ENCODE assay signal across 8 mouse cellular contexts in genomic region chr15:78174887-78175245, GRCm38 (mm10). TPM values are rescaled to one million over a fixed set of nuclear protein-coding genes. Genes with fewer than 3 reads are reported as not detected.
DNase-seq lines count a peak whose midpoint lies in the region; ATAC-seq and TF ChIP-seq lines count a peak whose summit lies in the region.

No protein-coding gene starts in this region.

- H3K9me3 ChIP-seq in forebrain, embryonic 15.5 days: no peaks in the 10 kb centered on the region
- no peaks in the 10 kb centered on the region for H3K9me3 ChIP-seq in liver, embryonic 14.5 days (ENCODE audit: control insufficient read depth, low read length)

- peaks cover 32% of the 10 kb centered on the region for H3K4me1 ChIP-seq in forebrain, embryonic 15.5 days
- peaks cover 18 to 20% of the 10 kb centered on the region in 2 experiments for H3K4me1 ChIP-seq in liver, embryonic 14.5 days (replicated peaks; ENCODE audit: control insufficient read depth in 2 of 2, insufficient read depth in 2 of 2, low read length in 1 of 2)

- H3ac ChIP-seq in C2C12 (ENCODE audit: control insufficient read depth, insufficient read length, low read depth): no peak overlapping the region

- no peaks in the 10 kb centered on the region for H3K79me2 ChIP-seq in C2C12 (ENCODE audit: control insufficient read depth, insufficient read depth)

- no peaks in the 10 kb centered on the region for H3K36me3 ChIP-seq in C2C12 (ENCODE audit: control insufficient read depth, insufficient read depth)
- H3K36me3 ChIP-seq in forebrain, embryonic 15.5 days: no peaks in the 10 kb centered on the region
- H3K36me3 ChIP-seq in liver, embryonic 14.5 days (replicated peaks; ENCODE audit: control insufficient read depth, insufficient read depth, low read depth): no peaks in the 10 kb centered on the region

- ATAC-seq in forebrain, embryonic 15.5 days (replicated peaks): no peak
- ATAC-seq in liver, embryonic 14.5 days (ENCODE audit: insufficient read depth): no peak

- no peak for DNase-seq in gastrocnemius, adult 2 months
- no peak for DNase-seq in gastrocnemius, adult 18-20 months (ENCODE audit: low spot score)
- no peak for DNase-seq in liver, embryonic 14.5 days (ENCODE audit: low read depth in 3 of 3, low spot score in 3 of 3)
- DNase-seq in urinary bladder, postnatal 25 days (ENCODE audit: low spot score): no peak
- DNase-seq in cerebellum, postnatal 4 days (ENCODE audit: low spot score in 2 of 2): no peak
- no peak for DNase-seq in left cerebral cortex, adult 8-10 months (ENCODE audit: low spot score in 2 of 2)

- H3K79me3 ChIP-seq in C2C12 (ENCODE audit: low read depth): no peaks in the 10 kb centered on the region

- intact Hi-C loops in gastrocnemius, adult 2 months (cut with DNase I): loop anchor here (5.0 to 10.0 kb wide), 4 partner anchors 147 to 208 kb away; no protein-coding TSS in a partner anchor

- no peak for TF ChIP-seq CTCF in gastrocnemius, adult 2 months (IDR thresholded peaks at IDR 0.05)
- no peak for TF ChIP-seq CTCF in C2C12 (IDR thresholded peaks at IDR 0.05; ENCODE audit: control insufficient read depth, insufficient read depth, insufficient read length)
- TF ChIP-seq CTCF in liver, embryonic 14.5 days (IDR thresholded peaks at IDR 0.05; ENCODE audit: low read depth): no peak

- peaks cover 10% of the 10 kb centered on the region for H3K27me3 ChIP-seq in C2C12 (ENCODE audit: control insufficient read depth, insufficient read depth, insufficient read length)
- H3K27me3 ChIP-seq in forebrain, embryonic 15.5 days: no peaks in the 10 kb centered on the region
- no peaks in the 10 kb centered on the region for H3K27me3 ChIP-seq in liver, embryonic 14.5 days (ENCODE audit: control insufficient read depth, insufficient read depth, low read length)

- peak overlapping the region; percentile 86 for H3K4me3 ChIP-seq in gastrocnemius, adult 2 months
- peak overlapping the region; percentile 27 for H3K4me3 ChIP-seq in C2C12 (ENCODE audit: insufficient read depth, poor library complexity, severe bottlenecking)
- H3K4me3 ChIP-seq in forebrain, embryonic 15.5 days: peak overlapping the region; percentile 38
- H3K4me3 ChIP-seq in liver, embryonic 14.5 days (ENCODE audit: insufficient read depth in 1 of 2, low read depth in 2 of 2, low read length in 2 of 2): peak overlapping the region; percentile 55 to 70

- WGBS in forebrain, embryonic 15.5 days: 75% methylated on average over 6 of the region's 6 CpGs
- WGBS in liver, embryonic 14.5 days (ENCODE audit: insufficient replicate concordance): 71% methylated on average over 6 of the region's 6 CpGs

- TF ChIP-seq EP300 in liver, embryonic 14.5 days (IDR thresholded peaks at IDR 0.05; ENCODE audit: low read depth): no peak

- H3K9ac ChIP-seq in forebrain, embryonic 15.5 days (replicated peaks): peak overlapping the region; percentile 46
- H3K9ac ChIP-seq in liver, embryonic 14.5 days (replicated peaks): peak overlapping the region; percentile 69

- H3K4me2 ChIP-seq in forebrain, embryonic 15.5 days (replicated peaks): peak overlapping the region; percentile 43
- peak overlapping the region; percentile 93 for H3K4me2 ChIP-seq in liver, embryonic 14.5 days (ENCODE audit: low read depth)

- peak overlapping the region; percentile 90 for H3K27ac ChIP-seq in gastrocnemius, adult 2 months
- H3K27ac ChIP-seq in forebrain, embryonic 15.5 days (replicated peaks): peak overlapping the region; percentile 85
- peak overlapping the region; percentile 25; the same call in 1 of the 2 replicates for H3K27ac ChIP-seq in liver, embryonic 14.5 days

TF ChIP-seq in C2C12, 6 proteins besides CTCF, POLR2A, EP300 and RAD21:
- no peak for TF ChIP-seq USF1 (IDR thresholded peaks at IDR 0.05; ENCODE audit: low read depth)
- TF ChIP-seq FOSL1 (IDR thresholded peaks at IDR 0.05; ENCODE audit: insufficient read depth, low read length, poor library complexity, severe bottlenecking): no peak
- TF ChIP-seq MYOG (IDR thresholded peaks at IDR 0.05; ENCODE audit: control insufficient read depth, extremely low read depth, insufficient read length): no peak
- TF ChIP-seq CEBPB (IDR thresholded peaks at IDR 0.05; ENCODE audit: low read depth): no peak
- TF ChIP-seq MYOD1 (IDR thresholded peaks at IDR 0.05; ENCODE audit: control insufficient read depth, insufficient read length, low read depth): no peak
- no peak for TF ChIP-seq MAX (IDR thresholded peaks at IDR 0.05)

RNA-seq across cellular contexts. Expression of gene Ift27, which starts 1.0 kb away (rescaled TPM):
- total RNA-seq in gastrocnemius, adult 2 months (2021): 10 to 100 TPM; 11.7 to 16.0 TPM
- total RNA-seq in gastrocnemius, adult 18-20 months (2021): 10 to 100 TPM; 11.5 to 16.6 TPM
- polyA plus RNA-seq in C2C12 (2012; fragmentation: generic; extraction: Trizol): 34.5 TPM
- 118 and 120 TPM in 2 replicates for polyA plus RNA-seq in forebrain, embryonic 15.5 days (2015; fragmentation: Nextera tagmentation; extraction: Ambion mirVana)
- polyA plus RNA-seq in liver, embryonic 14.5 days (2012; rRNA removed): 11.0 and 13.5 TPM in 2 replicates
- 37.8 and 40.8 TPM in 2 replicates for polyA plus RNA-seq in liver, embryonic 14.5 days (2014; fragmentation: Nextera tagmentation; extraction: Ambion mirVana)
- total RNA-seq in left cerebral cortex, adult 8-10 months (2022): 10 to 100 TPM; 30.6 to 34.2 (median 31.9) TPM

RNA-seq across cellular contexts. Expression of gene Pvalb, which starts 31.3 kb away (rescaled TPM):
- total RNA-seq in gastrocnemius, adult 2 months (2021): over 10,000 TPM in 1 of 2 experiments, 1,000 to 10,000 TPM in 1; 9,151 to 16,547 TPM
- over 10,000 TPM; 13,440 to 14,162 TPM for total RNA-seq in gastrocnemius, adult 18-20 months (2021)
- 0.06 TPM for polyA plus RNA-seq in C2C12 (2012; fragmentation: generic; extraction: Trizol)
- polyA plus RNA-seq in forebrain, embryonic 15.5 days (2015; fragmentation: Nextera tagmentation; extraction: Ambion mirVana): not detected in 2 replicates
- polyA plus RNA-seq in liver, embryonic 14.5 days (2012; rRNA removed): not detected in 2 replicates
- not detected in 2 replicates for polyA plus RNA-seq in liver, embryonic 14.5 days (2014; fragmentation: Nextera tagmentation; extraction: Ambion mirVana)
- 100 to 1,000 TPM; 101 to 113 (median 102) TPM for total RNA-seq in left cerebral cortex, adult 8-10 months (2022)

RNA-seq across cellular contexts. Expression of gene Cacng2, which starts 55.0 kb away (rescaled TPM):
- total RNA-seq in gastrocnemius, adult 2 months (2021): not detected
- not detected for total RNA-seq in gastrocnemius, adult 18-20 months (2021)
- polyA plus RNA-seq in C2C12 (2012; fragmentation: generic; extraction: Trizol): 0.02 TPM
- 7.0 and 7.6 TPM in 2 replicates for polyA plus RNA-seq in forebrain, embryonic 15.5 days (2015; fragmentation: Nextera tagmentation; extraction: Ambion mirVana)
- polyA plus RNA-seq in liver, embryonic 14.5 days (2012; rRNA removed): 0.01 TPM in 1 of 2 replicates, not detected in the other
- polyA plus RNA-seq in liver, embryonic 14.5 days (2014; fragmentation: Nextera tagmentation; extraction: Ambion mirVana): not detected in 2 replicates
- total RNA-seq in left cerebral cortex, adult 8-10 months (2022): 10 to 100 TPM; 45.3 to 47.1 (median 46.5) TPM

Comparison
In these comparisons a context has a peak if more than half of its experiments do, and no peak if none do; other contexts are left out.
1. H3K27ac ChIP-seq: peak in every context shown above with its lines; median percentile 90 in gastrocnemius, adult 2 months; 85 in forebrain, embryonic 15.5 days; 25 in liver, embryonic 14.5 days.
2. H3K4me3 ChIP-seq: peak in every context shown above with its lines; median percentile 86 in gastrocnemius, adult 2 months; 62 in liver, embryonic 14.5 days; 38 in forebrain, embryonic 15.5 days; 27 in C2C12.
3. RNA of gene Pvalb, which starts 31.3 kb away (total RNA-seq): 9,151 to 16,547 TPM in gastrocnemius, adult 2 months and 13,440 to 14,162 TPM in gastrocnemius, adult 18-20 months; 101 to 113 TPM in left cerebral cortex, adult 8-10 months; every median in the first group is over 10 times any median in the second.
4. RNA of gene Cacng2, which starts 55.0 kb away (total RNA-seq): 45.3 to 47.1 TPM in left cerebral cortex, adult 8-10 months; not detected in gastrocnemius, adult 2 months and not detected in gastrocnemius, adult 18-20 months; every median in the first group is over 10 times any median in the second.